ENCODE assay signal across 22 mouse cellular contexts in the genomic region with DNA sequence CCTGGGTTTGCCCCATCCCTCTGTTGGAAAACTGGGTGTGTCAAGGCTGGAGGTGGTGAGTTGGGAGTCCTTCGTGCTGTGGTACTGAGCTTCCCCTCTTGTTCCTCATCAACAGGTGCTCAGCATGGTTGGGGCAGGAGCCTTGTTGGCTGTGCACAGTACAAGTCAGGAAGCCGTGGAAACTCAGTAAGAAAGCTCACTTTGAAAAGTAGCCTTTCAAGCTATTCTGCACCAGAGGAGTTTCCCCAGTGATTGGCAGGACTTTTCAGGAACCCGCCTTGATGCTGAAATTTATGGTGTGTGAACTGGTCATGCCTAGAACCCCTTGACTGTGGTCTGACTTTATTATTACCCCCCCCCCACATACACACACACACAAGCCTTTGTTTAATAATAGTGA.
DNase-seq lines count a peak whose midpoint lies in the region; ATAC-seq and TF ChIP-seq lines count a peak whose summit lies in the region.
"Had no signal": no experiment of that assay in that cellular context is flagged by ENCODE, and none has a peak within 500 bp of the region (broad histone marks: within the 10 kb centered on the region; RNA-seq: fewer than 3 reads in every experiment).

No protein-coding gene starts in this region.

- no peak overlapping the region for H3K27ac ChIP-seq in kidney, embryonic 14.5 days (ENCODE audit: low read depth, low read length)
- peak overlapping the region; percentile 11; the same call in 1 of the 2 replicates for H3K27ac ChIP-seq in embryonic facial prominence, embryonic 13.5 days
- H3K27ac ChIP-seq in forebrain, postnatal 0 days (ENCODE audit: low read depth, low read length): no peak overlapping the region
- H3K27ac ChIP-seq: embryonic facial prominence, embryonic 15.5 days; forebrain, embryonic 10.5 days; heart, embryonic 10.5 days; hindbrain, embryonic 12.5 days had no signal

- ATAC-seq in kidney, embryonic 14.5 days (ENCODE audit: low FRiP score, low TSS enrichment): peak; percentile 39; the same call in 1 of the 2 replicates
- ATAC-seq in embryonic facial prominence, embryonic 13.5 days (ENCODE audit: insufficient number of reproducible peaks, insufficient read depth, low FRiP score, low TSS enrichment, low read depth): no peak
- ATAC-seq in forebrain, postnatal 0 days: no peak
- ATAC-seq: activated CD4-positive, CD25-positive, alpha-beta regulatory T cell, adult 4 months; forebrain, embryonic 14.5 days had no signal

- DNase-seq in kidney, postnatal 4 days: no peak
- peak; percentile 37 for DNase-seq in thymus, postnatal 0 days (ENCODE audit: low spot score)
- DNase-seq in thymus, postnatal 36 days: no peak
- DNase-seq in layer of hippocampus, adult 8-10 months (ENCODE audit: low spot score in 2 of 2): no peak
- no peak for DNase-seq in forebrain, postnatal 0 days
- DNase-seq: adrenal gland, postnatal 14 days; cerebellum, adult 11-12 months; cerebellum, adult 9-10 months; cerebellum, postnatal 25 days; gastrocnemius, postnatal 36 days; heart, adult 18-20 months; heart, postnatal 10 days; heart, postnatal 4 days had no signal

- TF ChIP-seq CTCF in forebrain, postnatal 0 days (IDR thresholded peaks at IDR 0.05; ENCODE audit: low read depth): no peak

- H3K9me3 ChIP-seq in kidney, embryonic 14.5 days (ENCODE audit: control insufficient read depth, low read length): no peaks in the 10 kb centered on the region
- peaks cover 4% of the 10 kb centered on the region; the same call in 1 of the 2 replicates for H3K9me3 ChIP-seq in embryonic facial prominence, embryonic 13.5 days
- no peaks in the 10 kb centered on the region for H3K9me3 ChIP-seq in forebrain, postnatal 0 days (ENCODE audit: low read length)
- H3K9me3 ChIP-seq: embryonic facial prominence, embryonic 15.5 days; forebrain, embryonic 10.5 days; heart, embryonic 10.5 days; hindbrain, embryonic 12.5 days had no signal

- H3K4me1 ChIP-seq in kidney, embryonic 14.5 days (ENCODE audit: control insufficient read depth, insufficient read depth, low read length): peaks cover 4% of the 10 kb centered on the region; the same call in 1 of the 2 replicates
- peaks cover 19% of the 10 kb centered on the region for H3K4me1 ChIP-seq in embryonic facial prominence, embryonic 13.5 days
- H3K4me1 ChIP-seq in forebrain, postnatal 0 days (ENCODE audit: insufficient read depth): no peaks in the 10 kb centered on the region
- H3K4me1 ChIP-seq: heart, embryonic 10.5 days had no signal

- H3K4me3 ChIP-seq in kidney, embryonic 14.5 days (ENCODE audit: low read length): no peak overlapping the region
- no peak overlapping the region for H3K4me3 ChIP-seq in embryonic facial prominence, embryonic 13.5 days
- H3K4me3 ChIP-seq in forebrain, postnatal 0 days (ENCODE audit: low read depth, low read length): no peak overlapping the region
- H3K4me3 ChIP-seq: embryonic facial prominence, embryonic 15.5 days; erythroblast, embryonic 14.5 days; forebrain, embryonic 10.5 days; heart, embryonic 10.5 days; hindbrain, embryonic 12.5 days had no signal

- 30% methylated on average over 3 of the region's 3 CpGs for WGBS in kidney, embryonic 14.5 days
- WGBS in embryonic facial prominence, embryonic 13.5 days: 38% methylated on average over 3 of the region's 3 CpGs
- 62% methylated on average over 3 of the region's 3 CpGs for WGBS in forebrain, postnatal 0 days

- H3K27me3 ChIP-seq in kidney, embryonic 14.5 days (ENCODE audit: control insufficient read depth, insufficient read depth, low read length): no peaks in the 10 kb centered on the region
- no peaks in the 10 kb centered on the region for H3K27me3 ChIP-seq in embryonic facial prominence, embryonic 13.5 days
- H3K27me3 ChIP-seq in forebrain, postnatal 0 days (ENCODE audit: insufficient read depth, low read length): no peaks in the 10 kb centered on the region
- H3K27me3 ChIP-seq: embryonic facial prominence, embryonic 15.5 days; hindbrain, embryonic 12.5 days had no signal

- H3K9ac ChIP-seq in kidney, embryonic 14.5 days (ENCODE audit: low read depth, low read length): no peak overlapping the region
- no peak overlapping the region for H3K9ac ChIP-seq in embryonic facial prominence, embryonic 13.5 days
- no peak overlapping the region for H3K9ac ChIP-seq in forebrain, postnatal 0 days
- H3K9ac ChIP-seq: embryonic facial prominence, embryonic 15.5 days; hindbrain, embryonic 12.5 days had no signal

- no peaks in the 10 kb centered on the region for H3K36me3 ChIP-seq in kidney, embryonic 14.5 days (ENCODE audit: control insufficient read depth, insufficient read depth, low read length)
- no peaks in the 10 kb centered on the region for H3K36me3 ChIP-seq in embryonic facial prominence, embryonic 13.5 days
- H3K36me3 ChIP-seq in forebrain, postnatal 0 days (ENCODE audit: insufficient read depth): no peaks in the 10 kb centered on the region
- H3K36me3 ChIP-seq: embryonic facial prominence, embryonic 15.5 days; forebrain, embryonic 10.5 days; heart, embryonic 10.5 days; hindbrain, embryonic 12.5 days had no signal

- no peak overlapping the region for H3K4me2 ChIP-seq in kidney, embryonic 14.5 days (replicated peaks; ENCODE audit: low read depth, low read length)
- H3K4me2 ChIP-seq in embryonic facial prominence, embryonic 13.5 days: no peak overlapping the region
- H3K4me2 ChIP-seq in forebrain, postnatal 0 days (ENCODE audit: low read depth): no peak overlapping the region
- H3K4me2 ChIP-seq: embryonic facial prominence, embryonic 15.5 days; hindbrain, embryonic 12.5 days had no signal
